Mouse (Mus musculus) kidney, postnatal 14 days (tissue): Measurements from ENCODE around the gene Ubac2.

Source experiments
- DNase-seq: peaks from one replicate; pipeline ENCODE4 v3.0.0; 2022; ENCODE audit warnings: mixed read lengths

The Ubac2 gene

DNA sequence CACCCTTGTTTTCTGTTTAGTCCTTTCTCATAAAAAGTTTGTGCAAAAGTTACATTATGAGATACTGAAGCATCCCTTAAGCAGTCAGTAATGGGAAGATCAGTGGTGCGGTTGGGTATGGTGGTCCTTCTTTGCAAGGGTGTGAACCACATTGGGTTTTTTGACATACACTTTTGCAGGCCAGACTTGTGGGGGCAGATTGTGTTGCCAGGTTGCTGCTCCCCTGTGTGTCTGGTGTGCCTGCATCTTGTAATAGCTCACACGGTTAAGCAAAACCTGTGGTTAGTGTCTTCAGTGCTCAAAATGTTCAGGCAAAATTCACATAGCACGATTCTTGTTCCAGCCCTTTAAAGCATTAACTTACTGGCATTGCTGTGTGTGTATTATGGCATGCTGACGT is 16.9 kb downstream of the Ubac2 start:
- DNase-seq = no peak

DNA sequence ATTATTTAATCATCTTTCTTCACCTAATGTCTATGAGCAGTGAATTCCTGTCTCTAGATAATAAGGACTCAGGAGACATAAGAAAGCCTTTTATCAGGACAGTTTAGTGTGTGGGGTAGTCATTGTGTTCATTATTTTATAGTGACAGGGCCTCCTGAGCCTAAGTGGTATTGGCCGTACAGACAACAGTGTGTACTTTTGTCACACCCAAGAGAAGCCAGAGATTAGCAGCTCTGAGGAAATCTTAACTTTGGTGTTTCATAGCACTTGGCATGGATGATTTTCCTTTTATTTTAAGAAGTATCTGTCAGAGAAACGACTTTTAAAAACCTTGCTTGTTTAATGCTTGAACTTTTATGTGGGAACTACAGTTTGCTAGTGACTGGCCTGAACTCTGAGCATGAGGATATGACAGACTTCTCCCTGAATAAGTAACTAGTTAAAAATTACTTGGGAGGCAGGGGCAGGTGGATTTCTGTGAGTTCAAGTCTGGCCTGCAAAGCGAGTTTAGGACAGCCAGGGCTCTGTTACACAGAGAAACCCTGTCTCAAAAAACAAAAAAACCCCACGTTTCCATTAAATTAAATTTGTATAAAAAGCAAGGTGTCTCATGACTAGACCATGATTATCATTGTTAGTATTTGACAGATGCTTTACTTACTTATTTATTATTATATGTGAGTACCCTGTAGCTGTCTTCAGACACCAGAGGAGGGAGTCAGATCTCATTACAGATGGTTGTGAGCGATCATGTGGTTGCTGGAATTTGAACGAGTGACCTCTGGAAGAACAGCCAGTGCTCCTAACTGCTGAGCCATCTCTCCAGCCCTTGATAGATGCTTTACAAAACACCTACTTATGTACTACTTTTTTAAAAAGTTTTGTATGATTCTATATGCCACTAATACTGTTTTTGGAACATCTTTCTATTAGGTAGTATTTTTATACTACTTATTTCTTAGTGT is 18.0 kb downstream of the Ubac2 start:
- peak; percentile 60 for DNase-seq

DNA sequence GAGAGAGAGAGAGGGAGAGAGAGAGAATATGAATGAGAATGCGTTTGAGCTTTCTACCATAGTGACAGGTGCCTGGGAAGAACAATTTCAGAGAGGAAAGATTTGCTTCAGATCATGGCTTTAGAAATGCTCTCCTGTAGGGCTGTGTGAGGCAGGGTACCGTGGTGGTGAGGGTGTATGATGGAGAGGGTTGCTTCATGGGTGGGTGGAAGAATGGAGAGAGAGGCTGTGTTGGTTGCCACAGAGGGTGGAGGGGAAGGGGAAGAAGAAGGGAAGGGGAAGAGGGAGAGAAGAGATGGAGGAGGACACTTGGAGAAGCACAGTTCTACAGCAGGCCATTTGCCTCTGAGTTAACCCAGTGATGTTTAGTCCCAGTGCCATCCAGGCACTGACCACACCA is 19.4 kb downstream of the Ubac2 start:
- DNase-seq = no peak

DNA sequence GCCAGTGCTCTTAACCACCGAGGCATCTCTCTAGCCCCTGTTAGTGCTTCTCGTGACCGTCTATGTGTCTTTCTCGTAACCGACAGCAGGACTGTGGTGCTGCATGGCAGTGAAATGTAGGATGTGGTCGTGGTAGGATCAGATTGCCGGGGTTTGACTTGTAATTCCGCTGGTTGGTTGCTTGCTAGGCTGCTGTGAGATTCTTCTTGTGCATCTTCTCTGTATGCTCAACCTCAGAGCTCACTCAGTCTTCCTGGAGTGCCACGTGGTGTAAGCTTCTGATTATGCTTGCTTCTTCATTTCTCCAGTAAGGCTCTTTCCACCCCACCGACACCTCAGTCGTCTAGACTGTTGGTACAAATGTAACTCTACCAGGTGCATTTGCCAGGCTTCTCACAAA is 20.1 kb downstream of the Ubac2 start:
- DNase-seq = no peak

DNA sequence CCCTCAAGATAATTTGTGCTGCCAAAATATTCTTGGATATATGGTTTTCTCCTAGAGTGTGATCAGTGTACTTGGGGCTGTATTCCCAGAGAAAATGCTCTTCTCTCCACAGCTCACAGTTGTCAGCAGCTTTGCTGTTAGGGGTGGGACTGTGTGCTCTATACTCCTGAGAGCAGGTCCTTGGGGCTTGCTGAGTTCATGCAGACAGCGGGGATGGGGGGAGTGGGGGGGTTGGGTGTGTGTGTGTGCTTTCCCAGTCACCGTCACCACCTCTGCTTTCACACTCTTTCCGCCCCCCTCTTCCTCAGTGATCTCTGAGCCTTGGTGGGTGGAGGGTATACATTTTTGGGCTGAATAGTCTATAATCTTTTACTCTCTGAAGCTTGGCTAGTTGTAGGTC is 20.7 kb downstream of the Ubac2 start:
- DNase-seq = no peak

DNA sequence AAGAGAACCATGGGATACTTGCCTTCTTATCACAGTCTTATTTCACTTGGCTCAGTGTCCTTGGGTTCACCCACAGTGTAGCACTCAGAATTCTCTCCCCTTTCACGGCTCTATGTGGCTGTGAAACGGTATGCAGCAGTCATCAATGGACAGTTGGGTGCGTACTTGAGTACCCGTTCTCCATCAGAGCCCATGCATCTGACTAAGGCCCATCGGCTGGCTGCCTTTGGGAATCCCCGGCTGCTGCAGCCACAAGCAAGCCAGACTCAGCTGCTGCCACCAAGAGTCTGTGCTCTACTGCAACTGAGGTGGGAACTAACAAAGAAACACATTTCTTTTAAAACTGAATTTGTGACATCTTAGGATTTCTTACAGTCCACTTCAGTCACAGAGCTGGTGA is 23.1 kb downstream of the Ubac2 start:
- DNase-seq = no peak

DNA sequence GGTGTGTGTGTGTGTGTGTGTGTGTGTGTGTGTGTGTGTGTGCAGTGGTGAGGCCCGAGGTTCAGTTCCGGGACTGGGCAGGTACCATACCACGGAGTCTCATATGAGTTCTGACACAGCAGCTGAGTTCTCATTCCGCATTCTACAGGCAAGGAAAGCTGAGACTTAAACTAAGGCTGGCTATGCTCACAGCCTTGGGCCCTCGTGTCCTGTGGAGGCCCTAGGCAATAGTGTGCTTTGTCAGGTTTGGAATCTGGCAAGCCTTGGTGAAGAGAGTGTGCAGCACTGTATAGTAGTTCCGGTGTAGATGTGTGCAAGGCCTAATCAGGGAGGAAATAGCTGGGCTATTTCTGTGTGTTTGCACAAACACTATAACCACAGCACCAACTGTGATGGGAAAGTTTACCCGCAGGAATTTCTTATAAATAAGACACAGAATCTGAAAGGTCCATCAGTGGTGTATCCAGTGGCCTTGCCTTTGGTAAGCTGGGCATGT is 25.0 kb downstream of the Ubac2 start:
- no peak for DNase-seq

DNA sequence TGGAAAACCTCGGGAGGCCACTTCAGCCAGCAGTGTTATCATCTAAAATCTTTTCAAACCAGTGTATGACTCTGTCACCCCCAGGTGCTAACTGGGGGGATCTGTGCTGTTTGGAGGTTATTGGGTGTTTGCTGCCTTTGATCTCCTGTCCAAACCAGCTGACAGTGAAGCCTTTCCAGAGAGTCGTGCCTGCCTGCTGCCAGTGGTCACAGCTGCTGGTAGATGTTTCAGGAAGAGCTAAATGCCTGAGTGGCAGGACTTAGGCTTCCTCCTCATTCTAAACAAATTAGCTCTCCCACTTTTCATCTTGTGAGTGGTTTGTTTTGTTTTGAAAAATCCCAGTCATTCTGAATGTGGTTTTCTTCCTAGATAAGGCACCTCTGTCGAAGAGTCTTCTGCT is 26.3 kb downstream of the Ubac2 start:
- no peak for DNase-seq

DNA sequence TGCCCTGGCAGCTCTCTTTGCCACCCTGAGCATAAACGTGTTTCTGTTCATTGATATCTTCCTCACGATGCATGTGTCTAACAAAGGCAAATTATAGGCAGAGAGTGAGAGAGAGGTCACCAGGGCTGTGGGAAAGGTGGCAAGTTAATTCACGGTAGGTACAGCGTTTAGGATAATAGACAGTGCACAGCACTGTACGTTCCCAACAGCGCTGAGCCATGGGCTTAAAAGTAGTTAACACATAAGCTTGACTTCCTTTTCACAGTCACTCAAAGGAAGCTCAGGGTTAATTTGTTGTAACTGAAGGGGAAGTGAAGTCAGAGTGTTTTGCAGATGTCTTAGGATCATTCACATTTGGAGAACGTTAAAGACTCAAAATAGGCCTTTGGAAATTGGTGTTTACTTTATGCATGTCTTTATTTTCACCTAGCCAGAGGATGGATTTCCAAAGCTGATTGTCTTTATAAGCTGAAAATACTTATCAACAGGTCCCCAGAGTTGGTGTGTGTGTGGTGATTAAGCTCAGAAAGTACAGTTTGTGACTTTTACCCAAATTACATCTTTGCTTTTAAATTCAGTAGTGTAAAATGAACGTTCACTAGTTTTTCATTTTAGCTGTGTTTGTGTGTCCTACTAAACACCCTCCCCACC is 28.0 kb downstream of the Ubac2 start:
- no peak for DNase-seq

DNA sequence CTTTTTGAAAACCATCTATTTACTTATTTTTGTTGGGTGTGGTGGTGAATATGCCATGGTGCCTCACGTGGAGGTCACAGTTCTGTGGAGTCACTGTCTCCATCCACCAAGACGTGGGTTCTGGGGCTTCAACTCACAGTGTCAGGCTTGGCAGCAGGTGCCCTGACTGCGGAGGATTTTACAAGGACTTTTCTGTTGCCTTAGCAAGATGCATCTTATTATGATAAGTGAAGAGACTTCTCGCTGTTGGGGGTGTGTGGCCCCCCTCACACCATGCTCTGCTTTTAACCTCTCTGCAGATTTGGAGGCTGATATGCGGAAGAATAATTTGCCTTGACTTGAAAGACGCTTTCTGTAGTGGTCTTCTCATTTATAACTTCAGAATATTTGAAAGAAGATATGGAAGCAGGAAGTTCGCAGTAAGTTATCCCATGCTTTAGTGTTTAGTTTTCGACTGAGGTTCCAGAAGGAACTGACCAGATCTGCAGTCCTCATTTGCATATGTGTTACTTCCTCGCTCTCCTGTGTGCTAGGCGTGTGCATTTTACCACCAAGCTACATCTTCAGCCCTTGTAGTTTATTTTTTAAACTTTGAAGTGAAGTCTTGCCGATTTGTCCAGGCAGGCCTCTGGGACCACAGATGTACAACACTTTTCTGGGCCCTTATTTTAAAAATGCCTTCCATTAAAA is 28.7 kb downstream of the Ubac2 start:
- DNase-seq = no peak

DNA sequence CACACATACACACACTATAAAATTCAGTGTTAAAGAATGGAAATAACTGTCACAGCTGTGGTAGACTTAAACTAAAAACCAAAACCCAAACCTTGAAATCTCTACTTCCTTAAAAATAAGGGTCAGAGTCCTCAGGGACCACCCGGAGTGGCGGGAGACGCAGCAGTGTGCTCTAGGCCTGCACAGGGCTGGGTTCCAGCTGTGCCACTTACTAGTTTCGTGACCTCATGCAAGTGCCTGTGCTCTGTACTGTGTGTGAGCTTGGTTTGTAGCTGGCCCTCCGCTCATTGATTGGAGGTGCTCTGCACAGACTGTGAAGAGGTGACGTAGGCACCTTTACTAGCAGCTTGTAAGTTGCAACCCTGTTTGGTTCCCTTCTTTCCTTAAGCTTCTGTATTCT is 31.4 kb downstream of the Ubac2 start:
- no peak for DNase-seq

DNA sequence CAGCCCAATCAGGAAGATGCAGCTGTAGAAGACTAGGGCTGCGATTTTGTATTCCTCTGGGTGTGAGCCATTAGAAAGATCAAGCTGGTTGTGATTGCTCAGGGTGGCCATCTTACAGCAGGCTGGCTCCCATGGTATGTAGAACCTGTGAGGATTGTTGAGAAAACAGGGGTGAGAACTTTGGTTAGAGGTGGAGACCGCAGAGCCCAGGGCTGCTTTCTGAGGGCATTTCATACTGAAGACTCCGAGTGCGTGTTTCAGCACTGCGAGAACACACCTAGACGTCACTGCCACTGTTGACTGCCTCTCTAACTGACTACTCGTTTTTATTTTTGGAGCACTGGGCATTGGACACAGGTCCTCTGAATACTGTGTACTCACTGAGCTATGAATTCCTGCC is 34.1 kb downstream of the Ubac2 start:
- no peak for DNase-seq

DNA sequence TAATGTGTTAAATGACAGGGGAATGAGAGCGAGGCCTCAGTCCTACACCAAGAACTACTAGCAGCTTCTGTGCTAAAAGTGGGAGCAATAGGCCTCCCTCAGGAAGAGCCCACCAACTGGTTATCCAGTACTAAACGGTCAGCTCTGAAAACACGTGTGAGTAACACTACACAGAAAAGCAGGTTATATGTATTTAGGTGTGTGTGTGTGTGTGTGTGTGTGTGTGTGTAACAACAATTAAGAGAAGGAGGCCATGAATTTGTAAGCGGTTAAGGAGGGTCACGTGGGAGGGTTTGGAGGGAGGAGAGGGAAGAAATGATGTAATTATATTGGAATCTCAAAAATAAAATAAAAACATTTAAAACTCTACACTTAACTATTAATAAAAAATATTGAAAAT is 36.7 kb downstream of the Ubac2 start:
- DNase-seq = no peak

DNA sequence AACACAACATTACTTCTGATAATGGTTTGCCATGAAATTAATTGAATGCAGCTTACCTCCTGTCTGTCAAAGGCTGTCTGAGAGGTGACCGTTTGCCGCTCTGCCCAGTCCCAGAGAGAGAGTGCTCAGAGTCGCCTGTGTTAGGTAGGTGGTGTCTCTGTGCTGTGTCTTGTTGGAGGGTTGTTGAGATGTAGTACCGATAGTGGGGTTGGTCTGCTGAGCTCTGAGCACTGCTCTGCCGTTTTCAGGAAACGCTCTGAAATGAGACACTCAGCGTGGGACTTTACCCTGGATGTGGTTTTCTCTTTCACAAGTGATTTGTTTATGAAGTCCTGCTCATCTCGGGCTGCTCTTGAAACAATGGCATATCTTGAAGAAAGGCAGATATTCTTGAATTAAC is 37.2 kb downstream of the Ubac2 start, which contains the start of gene Gpr18:
Gene Gpr18, minus strand, starts transcription at position 161 of the 400 bp plus-strand sequence.
- DNase-seq = no peak

DNA sequence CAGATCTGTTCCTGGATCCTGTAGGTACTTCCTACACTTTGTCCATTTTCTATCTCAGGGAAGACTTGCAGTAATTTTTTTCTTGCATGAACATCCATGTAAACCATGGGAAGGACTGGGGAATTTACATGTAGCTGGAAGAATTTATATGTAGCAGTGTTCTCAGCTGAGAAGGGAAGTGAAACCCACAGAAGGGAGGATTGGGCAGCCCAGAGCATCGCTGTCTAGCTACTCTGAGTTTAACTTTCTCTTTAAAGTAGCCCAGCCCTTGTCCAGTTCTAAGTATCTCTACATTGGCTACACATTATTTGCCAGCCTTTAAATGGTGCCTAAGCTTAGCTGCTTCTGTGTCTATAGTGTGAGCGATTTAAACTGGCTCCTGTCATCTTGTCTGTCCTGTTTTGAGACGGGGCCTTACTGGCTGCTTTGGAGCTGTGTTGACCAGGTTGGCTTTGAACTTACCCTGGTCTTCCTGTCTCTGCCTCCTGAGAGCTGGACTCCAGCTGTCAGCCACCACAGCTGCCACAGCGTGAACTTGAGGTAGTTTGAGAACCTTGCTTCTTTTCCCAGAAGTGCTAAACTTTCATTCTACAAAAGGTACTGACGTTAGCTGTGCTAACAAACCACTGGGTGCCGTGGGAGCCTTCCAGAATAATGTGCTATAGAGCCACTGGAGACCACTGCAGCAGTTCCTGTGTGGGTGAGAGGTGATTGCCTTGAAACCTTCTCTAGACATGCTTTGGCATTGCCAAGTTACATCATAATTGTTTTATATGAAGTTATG is 38.1 kb downstream of the Ubac2 start:
- DNase-seq = no peak

DNA sequence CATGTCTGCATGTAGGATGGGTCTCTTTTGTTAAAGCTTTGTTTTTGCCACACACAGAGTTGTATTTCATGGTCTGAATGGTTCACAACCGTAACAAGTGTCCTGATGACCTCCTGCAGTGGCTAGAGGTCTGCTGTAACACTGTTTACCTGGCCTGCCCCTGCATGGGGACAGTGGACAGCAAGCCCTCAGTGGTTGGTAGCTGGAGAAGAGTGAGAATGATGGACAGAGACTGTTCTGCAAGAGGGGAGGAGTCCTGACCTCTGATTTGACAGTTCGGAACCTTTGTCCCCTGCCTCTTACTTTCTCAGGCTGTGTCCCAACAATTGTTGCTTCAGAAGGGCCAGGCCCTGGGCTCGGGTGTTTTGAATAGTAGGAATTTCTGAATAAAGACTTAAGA is 39.8 kb downstream of the Ubac2 start:
- no peak for DNase-seq

DNA sequence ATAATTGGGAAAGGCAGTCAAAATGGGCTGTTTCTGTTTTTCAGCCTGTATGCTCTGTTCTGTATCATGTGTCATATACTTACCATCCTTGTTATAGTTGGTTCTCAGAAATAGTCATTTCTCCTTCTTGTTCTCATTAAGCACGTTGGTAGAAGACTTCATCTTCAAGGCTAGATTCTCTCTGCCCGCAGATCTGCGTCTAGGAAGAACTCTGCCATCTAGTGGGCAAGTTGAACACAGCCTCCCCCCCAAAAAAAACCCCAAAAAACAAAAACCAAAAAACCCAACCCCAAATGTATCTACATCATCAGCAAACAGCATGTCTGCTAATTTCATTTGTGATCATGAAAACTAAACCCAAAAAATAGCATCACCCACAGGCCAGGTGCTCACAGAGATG is 41.3 kb downstream of the Ubac2 start:
- DNase-seq = no peak

DNA sequence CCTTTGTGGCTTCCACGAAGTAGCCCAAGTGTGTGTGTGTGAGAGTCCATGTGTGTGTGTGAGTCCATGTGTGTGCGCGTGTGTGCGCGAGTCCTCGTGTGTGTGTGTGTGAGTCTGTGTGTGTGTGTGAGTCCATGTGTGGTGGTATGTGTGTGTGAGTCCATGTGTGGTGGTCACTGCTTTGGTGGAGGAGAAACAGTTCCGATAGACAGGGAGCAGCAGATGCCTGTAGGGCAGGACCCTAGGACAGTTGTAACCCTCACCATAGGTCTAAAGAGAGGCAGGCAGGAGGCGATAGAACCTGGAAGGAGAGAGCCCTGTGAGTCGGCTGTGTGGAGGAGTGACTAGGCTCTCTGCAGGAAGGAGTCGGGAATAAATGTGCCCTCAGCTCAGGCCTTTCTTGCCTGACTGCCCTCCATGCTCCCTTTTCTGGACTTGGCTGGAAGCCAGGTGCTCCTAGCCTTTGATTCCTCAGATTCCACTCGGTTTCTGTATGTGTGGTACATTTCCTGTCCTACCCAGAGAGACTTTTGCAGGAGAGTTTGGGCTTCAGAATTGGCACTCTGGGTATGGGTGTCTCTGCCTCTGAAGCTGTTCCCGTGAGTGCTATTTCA is 42.2 kb downstream of the Ubac2 start:
- peak; percentile 87 for DNase-seq

DNA sequence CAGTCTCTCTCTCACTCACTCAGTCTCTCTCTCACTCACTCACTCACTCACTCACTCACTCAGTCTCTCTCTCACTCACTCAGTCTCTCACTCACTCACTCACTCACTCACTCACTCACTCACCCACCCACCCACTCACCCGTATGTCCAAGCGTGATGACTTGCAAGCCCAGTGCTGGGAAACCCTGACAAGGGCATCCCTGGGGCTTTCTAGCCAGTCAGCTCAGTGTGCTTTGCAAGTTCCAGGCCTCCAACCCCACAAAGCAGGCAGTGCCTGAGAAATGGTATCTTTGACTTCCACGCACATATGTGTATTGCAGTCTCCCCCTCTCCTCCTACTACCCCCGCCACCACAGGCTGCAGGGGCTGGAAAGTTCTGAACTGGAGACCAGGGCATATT is 43.6 kb downstream of the Ubac2 start:
- DNase-seq = no peak

DNA sequence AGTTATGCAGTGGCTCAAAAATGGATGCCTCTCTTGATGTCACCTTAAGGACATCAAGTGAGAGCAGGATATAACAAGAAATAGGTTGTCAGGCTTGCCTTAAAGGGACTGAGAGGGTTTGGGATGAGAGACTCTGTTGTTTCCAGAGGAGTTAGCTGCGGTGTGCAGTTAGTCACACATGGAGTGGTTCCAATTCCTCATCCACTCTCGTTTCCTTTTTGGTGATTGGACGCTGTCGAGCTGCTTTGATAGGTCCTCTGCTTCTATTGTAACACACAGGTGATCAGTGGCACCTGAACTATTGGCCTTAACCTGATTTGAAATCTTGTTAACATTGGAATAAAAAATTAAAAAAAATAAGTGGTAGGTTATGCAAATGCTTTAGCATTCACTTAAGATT is 44.3 kb downstream of the Ubac2 start:
- no peak for DNase-seq

DNA sequence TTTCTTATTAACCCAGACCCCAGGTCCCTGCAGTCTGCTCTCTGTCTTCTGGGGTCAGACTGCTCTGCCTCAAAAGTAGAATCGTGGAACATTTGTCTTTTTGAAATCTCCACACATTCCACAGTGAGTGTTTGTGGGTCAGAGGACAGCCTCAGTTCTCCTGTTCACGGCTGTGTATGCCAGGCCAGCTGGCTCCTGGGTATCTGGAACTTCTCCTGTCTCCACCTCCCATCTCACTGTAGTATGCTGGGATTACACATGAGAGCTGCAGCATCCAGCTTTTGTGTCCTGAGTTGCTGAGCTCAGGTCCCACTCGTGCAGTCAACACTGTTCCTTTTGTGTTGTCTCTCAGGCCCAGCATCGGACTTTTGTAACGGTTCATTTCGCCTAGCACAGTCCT is 46.5 kb downstream of the Ubac2 start:
- DNase-seq = no peak

DNA sequence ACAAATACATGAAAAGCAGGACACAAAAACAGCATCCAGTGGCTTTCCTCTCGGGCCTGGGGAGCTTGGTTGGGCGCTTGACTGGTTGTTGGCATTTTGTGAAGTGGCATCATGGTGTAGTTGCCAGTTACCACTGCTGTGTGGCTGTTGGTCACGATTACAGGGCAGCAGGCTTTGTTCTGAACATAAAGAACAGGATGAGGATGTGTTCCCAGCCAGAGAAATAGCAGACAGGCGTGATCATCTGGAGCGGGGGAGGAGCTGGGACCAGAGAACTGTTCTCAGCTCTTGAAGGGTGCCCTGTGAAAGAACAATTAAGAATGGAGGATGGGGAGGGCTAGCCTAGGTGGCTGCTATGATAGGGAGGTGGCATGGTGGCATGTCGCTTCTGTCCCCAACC is 48.5 kb downstream of the Ubac2 start:
- DNase-seq = no peak
